27 mouse cellular contexts compared by ENCODE assay signal in the genomic region with DNA sequence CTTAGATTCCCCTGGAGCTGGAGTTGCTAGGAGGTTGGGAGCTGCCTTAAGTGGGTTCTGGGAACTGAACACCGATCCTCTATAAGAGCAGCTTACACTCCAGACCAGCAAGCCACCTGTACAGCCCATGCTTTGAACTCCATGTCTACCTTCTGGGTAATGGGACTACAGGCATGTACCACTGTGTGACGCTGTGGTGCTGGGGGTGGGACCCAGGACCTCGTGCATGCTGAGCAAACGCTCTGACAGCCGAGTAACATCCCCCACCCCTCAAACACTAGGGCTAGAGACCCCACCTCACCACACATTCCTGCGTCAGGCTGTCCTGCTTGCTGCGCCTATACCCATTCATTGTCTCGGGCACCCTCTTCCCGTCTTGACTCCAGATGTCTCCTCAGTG. TPM values are rescaled to one million over a fixed set of nuclear protein-coding genes. Genes with fewer than 3 reads are reported as not detected.
DNase-seq lines count a peak whose midpoint lies in the region; ATAC-seq and TF ChIP-seq lines count a peak whose summit lies in the region.
"Had no signal": no experiment of that assay in that cellular context is flagged by ENCODE, and none has a peak within 500 bp of the region (broad histone marks: within the 10 kb centered on the region; RNA-seq: fewer than 3 reads in every experiment).

No protein-coding gene starts in this region.

- H3K36me3 ChIP-seq in heart, embryonic 12.5 days, result no peaks in the 10 kb centered on the region
- no peaks in the 10 kb centered on the region for H3K36me3 ChIP-seq in E14TG2a.4 (ENCODE audit: insufficient read depth, low read length)
- H3K36me3 ChIP-seq in liver, postnatal 0 days (replicated peaks; ENCODE audit: insufficient read depth, low read length), result no peaks in the 10 kb centered on the region
- H3K36me3 ChIP-seq: embryonic facial prominence, embryonic 13.5 days; embryonic facial prominence, embryonic 15.5 days; forebrain, embryonic 10.5 days; forebrain, embryonic 12.5 days had no signal

- H3K4me1 ChIP-seq in heart, embryonic 12.5 days (replicated peaks), result peaks cover 9% of the 10 kb centered on the region
- H3K4me1 ChIP-seq in E14TG2a.4 (replicated peaks; ENCODE audit: low read depth, low read length), result peaks cover 37% of the 10 kb centered on the region
- H3K4me1 ChIP-seq in liver, postnatal 0 days (ENCODE audit: insufficient read depth), result no peaks in the 10 kb centered on the region
- H3K4me1 ChIP-seq: embryonic facial prominence, embryonic 13.5 days; embryonic facial prominence, embryonic 15.5 days; forebrain, embryonic 10.5 days; forebrain, embryonic 12.5 days had no signal

- no peak overlapping the region for H3K27ac ChIP-seq in heart, embryonic 12.5 days (ENCODE audit: poor library complexity, severe bottlenecking)
- no peak overlapping the region for H3K27ac ChIP-seq in liver, postnatal 0 days (ENCODE audit: low read depth)
- H3K27ac ChIP-seq: embryonic facial prominence, embryonic 13.5 days; embryonic facial prominence, embryonic 15.5 days; forebrain, embryonic 10.5 days; forebrain, embryonic 12.5 days had no signal

- no peaks in the 10 kb centered on the region for H3K9me3 ChIP-seq in heart, embryonic 12.5 days (replicated peaks)
- H3K9me3 ChIP-seq in E14TG2a.4 (ENCODE audit: low read length), result no peaks in the 10 kb centered on the region
- H3K9me3 ChIP-seq in liver, postnatal 0 days (ENCODE audit: low read length), result no peaks in the 10 kb centered on the region
- H3K9me3 ChIP-seq: embryonic facial prominence, embryonic 13.5 days; embryonic facial prominence, embryonic 15.5 days; forebrain, embryonic 10.5 days; forebrain, embryonic 12.5 days had no signal

- peak; percentile 64 for DNase-seq in heart, adult 11 months
- DNase-seq in ES-CJ7 (ENCODE audit: low read depth, low spot score), result peak; percentile 50
- peak; percentile 52 for DNase-seq in ZHBTc4 (ENCODE audit: low read depth, low spot score)
- no peak for DNase-seq in liver, postnatal 0 days
- DNase-seq in spleen, adult 12 weeks (ENCODE audit: low spot score), result no peak
- DNase-seq: adrenal gland, adult 2 months; adrenal gland, postnatal 10 days; adrenal gland, postnatal 25 days; B cell, adult 2 months; cerebellum, adult 11 months; cerebellum, adult 18-20 months; cerebellum, adult 8-10 months; cerebellum, adult 9-11 months; cerebellum, postnatal 14 days; cerebellum, postnatal 36 days; embryo, embryonic 11 days had no signal

- H3K9ac ChIP-seq in heart, embryonic 12.5 days, result no peak overlapping the region
- no peak overlapping the region for H3K9ac ChIP-seq in liver, postnatal 0 days (replicated peaks)
- H3K9ac ChIP-seq: embryonic facial prominence, embryonic 13.5 days; embryonic facial prominence, embryonic 15.5 days; forebrain, embryonic 12.5 days had no signal

- no peak for ATAC-seq in heart, embryonic 12.5 days (ENCODE audit: insufficient number of reproducible peaks, low FRiP score)
- ATAC-seq in liver, postnatal 0 days, result no peak
- ATAC-seq: CD4-positive, CD25-positive, alpha-beta regulatory T cell, adult 4 months; forebrain, embryonic 14.5 days; forebrain, embryonic 16.5 days had no signal

- H3K27me3 ChIP-seq in heart, embryonic 12.5 days (replicated peaks), result no peaks in the 10 kb centered on the region
- H3K27me3 ChIP-seq in E14TG2a.4 (ENCODE audit: insufficient read depth, low read length), result peaks cover 46% of the 10 kb centered on the region
- no peaks in the 10 kb centered on the region for H3K27me3 ChIP-seq in liver, postnatal 0 days (ENCODE audit: insufficient read depth, low read length)
- H3K27me3 ChIP-seq: CH12.LX; embryonic facial prominence, embryonic 13.5 days; embryonic facial prominence, embryonic 15.5 days; forebrain, embryonic 12.5 days had no signal

- no peak overlapping the region for H3K4me2 ChIP-seq in heart, embryonic 12.5 days
- H3K4me2 ChIP-seq in liver, postnatal 0 days (ENCODE audit: low read depth, low read length), result no peak overlapping the region
- H3K4me2 ChIP-seq: embryonic facial prominence, embryonic 13.5 days; embryonic facial prominence, embryonic 15.5 days; forebrain, embryonic 12.5 days had no signal

- WGBS in heart, embryonic 12.5 days, result 81% methylated on average over 9 of the region's 9 CpGs
- 81% methylated on average over 9 of the region's 9 CpGs for WGBS in liver, postnatal 0 days (ENCODE audit: insufficient replicate concordance)

- no peak for TF ChIP-seq CTCF in E14TG2a.4 (conservative IDR thresholded peaks at IDR 0.05; ENCODE audit: low read length)
- no peak for TF ChIP-seq CTCF in liver, postnatal 0 days (IDR thresholded peaks at IDR 0.05; ENCODE audit: low read depth)

- no peak overlapping the region for H3K4me3 ChIP-seq in heart, embryonic 12.5 days
- peak overlapping the region; percentile 68 for H3K4me3 ChIP-seq in E14TG2a.4 (replicated peaks; ENCODE audit: low read length)
- no peak overlapping the region for H3K4me3 ChIP-seq in liver, postnatal 0 days (ENCODE audit: low read depth, low read length)
- H3K4me3 ChIP-seq: embryonic facial prominence, embryonic 13.5 days; embryonic facial prominence, embryonic 15.5 days; erythroblast, embryonic 14.5 days; forebrain, embryonic 10.5 days; forebrain, embryonic 12.5 days had no signal

- TF ChIP-seq EP300 in liver, postnatal 0 days (IDR thresholded peaks at IDR 0.05; ENCODE audit: low read depth), result no peak

RNA-seq across cellular contexts. Expression of a gene that starts 3.0 kb away (rescaled TPM):
- polyA plus RNA-seq in heart, embryonic 12.5 days (2016; fragmentation: Nextera tagmentation; extraction: Ambion mirVana), result 0.33 and 0.50 TPM in 2 replicates
- 0.31 and 0.67 TPM in 2 replicates for polyA plus RNA-seq in liver, postnatal 0 days (2015; fragmentation: Nextera tagmentation; extraction: Ambion mirVana)
- polyA plus RNA-seq: erythroblast, embryonic 14.5 days had no signal

RNA-seq across cellular contexts. Expression of a gene that starts 44.3 kb away (rescaled TPM):
- 95.0 and 103 TPM in 2 replicates for polyA plus RNA-seq in heart, embryonic 12.5 days (2016; fragmentation: Nextera tagmentation; extraction: Ambion mirVana)
- 19.3 and 21.3 TPM in 2 replicates for polyA plus RNA-seq in liver, postnatal 0 days (2015; fragmentation: Nextera tagmentation; extraction: Ambion mirVana)

RNA-seq across cellular contexts. Expression of a gene that starts 48.6 kb away (rescaled TPM):
- not detected in 2 replicates for polyA plus RNA-seq in heart, embryonic 12.5 days (2016; fragmentation: Nextera tagmentation; extraction: Ambion mirVana)
- not detected in 2 replicates for polyA plus RNA-seq in liver, postnatal 0 days (2015; fragmentation: Nextera tagmentation; extraction: Ambion mirVana)
- polyA plus RNA-seq: adrenal gland, adult 2 months; CD4-positive, CD25-positive, alpha-beta regulatory T cell, adult 4 months; erythroblast, embryonic 14.5 days; forebrain, embryonic 10.5 days; forebrain, embryonic 14.5 days had no signal

Comparison
In these comparisons a context has a peak if more than half of its experiments do, and no peak if none do; other contexts are left out.
1. DNase-seq: peak in heart, adult 11 months (single experiment), ES-CJ7 (single experiment) and ZHBTc4 (single experiment); none in liver, postnatal 0 days (single experiment) and spleen, adult 12 weeks (single experiment).